Mouse (Mus musculus): ENCODE data around the gene Lpar3.

The Lpar3 gene

DNA sequence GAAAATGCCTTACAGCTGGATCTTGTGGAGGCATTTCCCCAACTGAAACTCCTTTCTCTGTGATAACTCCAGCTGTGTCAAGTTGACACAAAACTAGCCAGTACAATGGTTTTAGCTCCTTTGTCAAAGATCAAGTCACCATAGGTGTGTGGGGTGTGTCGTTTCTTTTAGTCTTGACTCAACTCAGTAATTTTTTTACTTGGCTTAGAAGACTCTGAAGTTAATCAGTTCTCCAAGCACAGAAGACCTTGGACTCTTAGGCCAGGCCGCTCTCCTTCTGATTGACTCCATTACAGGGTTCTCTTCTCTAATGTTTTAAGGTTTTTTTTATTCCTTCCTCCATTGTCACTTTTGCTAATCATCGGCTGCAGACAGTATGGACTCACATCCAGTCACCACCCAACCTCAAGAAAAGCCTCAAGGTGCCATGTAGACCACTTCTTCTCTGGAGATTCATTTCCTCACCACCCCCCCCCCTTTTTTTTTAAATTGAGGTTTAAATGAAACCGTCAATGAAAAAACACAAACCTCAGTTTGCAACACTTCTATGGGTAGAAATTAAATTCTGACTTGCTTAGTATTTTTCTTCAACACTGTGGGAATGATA lies 9.5 kb upstream of the Lpar3 start:
- DNase-seq = no peak

DNA sequence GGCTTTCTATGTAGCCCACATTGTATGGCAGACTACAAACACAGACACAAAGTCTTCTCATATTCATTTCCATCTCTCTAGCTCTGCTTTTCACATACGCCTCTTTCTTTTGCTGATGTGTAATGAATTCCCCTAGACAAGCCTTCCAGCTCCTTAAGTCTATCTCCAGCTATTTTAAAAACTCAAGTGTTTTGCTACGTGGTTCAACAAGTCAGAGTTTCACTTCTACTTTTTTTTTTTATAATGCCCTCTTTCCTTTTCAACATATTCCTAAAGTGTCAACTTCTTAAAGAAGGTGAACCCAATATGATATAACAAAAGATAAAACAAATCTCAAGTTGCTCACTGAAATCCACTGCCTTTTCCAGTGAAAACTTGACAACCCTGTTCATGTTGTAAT lies 8.8 kb upstream of the Lpar3 start:
- no peak for DNase-seq

DNA sequence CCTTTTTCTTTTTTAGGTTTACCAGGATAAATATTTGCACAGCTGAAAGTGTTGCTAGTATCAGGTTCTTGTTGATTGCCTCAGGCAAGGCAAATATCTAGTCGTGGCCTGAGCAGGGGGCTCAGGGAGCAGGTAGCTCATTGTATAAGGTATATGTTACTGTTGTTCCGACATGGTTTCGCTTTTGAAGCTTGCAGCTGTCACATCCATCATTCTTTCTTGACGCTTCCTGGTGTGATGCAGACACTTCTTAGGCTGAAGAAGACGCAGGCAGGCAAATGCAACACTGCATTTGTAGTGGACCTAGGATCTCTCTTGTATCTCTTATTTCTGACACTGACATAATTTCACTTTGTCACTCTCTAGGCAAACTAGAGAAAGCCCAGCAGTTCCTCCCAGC lies 7.4 kb upstream of the Lpar3 start:
- DNase-seq = no peak

DNA sequence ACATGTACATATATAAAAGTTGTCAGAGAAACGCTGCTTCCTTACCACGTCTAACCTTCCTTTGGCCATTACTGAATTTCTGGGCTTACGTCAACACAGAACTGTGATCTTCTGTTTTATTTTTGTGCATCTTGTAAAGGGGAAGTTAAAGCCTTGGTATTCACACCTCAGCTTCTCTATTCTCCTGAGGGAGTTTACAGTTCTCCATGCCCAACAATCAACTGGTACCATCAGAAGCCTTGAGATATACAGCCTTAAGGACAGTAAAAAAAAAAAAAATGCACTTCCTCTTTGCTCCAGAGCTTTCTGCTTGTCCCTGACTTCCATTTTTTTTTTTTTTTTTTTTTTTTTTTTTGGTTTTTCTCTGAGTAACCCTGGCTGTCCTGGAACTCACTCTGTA lies 4.2 kb upstream of the Lpar3 start:
- no peak for DNase-seq

DNA sequence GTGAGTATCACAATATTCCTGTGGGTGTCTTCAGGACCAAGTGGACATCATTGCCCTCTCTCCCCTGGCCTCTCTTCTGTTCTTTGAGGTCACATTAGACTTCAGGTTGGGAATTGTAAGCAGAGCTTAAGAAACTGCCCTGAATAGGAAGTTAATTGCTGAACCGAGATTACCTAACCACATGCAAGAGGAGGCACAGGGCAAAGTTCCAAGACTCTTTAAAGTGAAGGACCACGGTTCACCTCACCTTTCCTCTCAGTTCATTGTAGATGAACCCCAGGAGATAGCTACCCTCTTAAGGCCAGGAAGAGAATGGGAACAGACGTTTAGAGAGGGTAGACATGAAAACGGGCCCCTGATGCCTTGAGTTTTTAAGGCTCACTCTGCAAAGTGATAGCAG lies 3.5 kb downstream of the Lpar3 start:
- no peak for DNase-seq

DNA sequence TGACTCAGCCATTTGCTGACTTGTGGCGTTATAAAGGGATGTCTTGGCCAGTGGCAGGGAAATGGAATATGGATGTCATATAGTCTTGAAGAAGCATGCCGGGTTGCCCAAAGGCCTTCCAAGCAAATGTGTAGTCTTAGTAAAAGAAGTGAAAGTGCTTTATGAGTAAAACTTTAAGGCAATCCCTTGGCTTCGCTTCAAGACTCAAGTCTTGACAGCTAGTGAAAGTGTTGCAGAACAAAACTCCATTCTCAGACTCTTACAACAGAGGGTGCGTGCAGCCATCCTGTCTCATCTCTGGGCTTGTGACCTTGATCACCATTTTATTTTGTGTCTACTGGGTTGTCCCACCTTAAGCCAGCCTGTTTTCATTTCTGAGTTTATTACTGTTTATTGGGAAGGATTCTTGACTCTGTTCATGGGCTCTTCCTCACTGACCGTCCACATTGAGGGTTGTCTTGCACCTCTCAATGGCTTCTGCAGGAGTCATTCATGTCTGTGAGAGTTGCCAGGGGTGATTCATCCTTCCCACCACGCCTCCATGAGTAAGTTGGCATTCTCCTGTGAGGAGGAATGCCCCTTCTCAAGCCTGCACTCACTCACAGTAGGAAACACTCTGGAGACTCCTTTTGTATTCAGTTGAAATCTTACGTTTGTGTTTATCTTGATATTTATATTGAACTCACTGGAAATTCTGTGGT lies 4.4 kb downstream of the Lpar3 start:
- no peak for DNase-seq

DNA sequence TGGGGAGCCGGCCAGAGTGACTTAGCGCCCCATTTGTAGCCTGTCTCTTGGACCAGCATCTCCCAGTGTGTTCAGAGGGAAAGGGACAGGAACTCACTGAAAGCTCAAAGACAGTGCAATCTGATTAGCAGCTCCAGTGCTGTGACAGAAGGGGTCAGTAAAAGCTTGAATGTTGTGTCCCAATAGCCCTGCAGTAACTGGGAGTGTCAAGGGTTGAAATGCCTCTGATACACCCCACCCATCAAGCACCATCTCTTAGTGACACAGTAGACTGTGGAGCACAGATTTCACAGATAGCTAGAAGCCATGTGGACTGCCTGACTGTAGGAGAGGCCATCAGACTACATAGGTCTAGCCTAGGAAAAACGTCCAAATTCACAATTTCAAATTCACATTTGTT lies 6.7 kb downstream of the Lpar3 start:
- DNase-seq = no peak

DNA sequence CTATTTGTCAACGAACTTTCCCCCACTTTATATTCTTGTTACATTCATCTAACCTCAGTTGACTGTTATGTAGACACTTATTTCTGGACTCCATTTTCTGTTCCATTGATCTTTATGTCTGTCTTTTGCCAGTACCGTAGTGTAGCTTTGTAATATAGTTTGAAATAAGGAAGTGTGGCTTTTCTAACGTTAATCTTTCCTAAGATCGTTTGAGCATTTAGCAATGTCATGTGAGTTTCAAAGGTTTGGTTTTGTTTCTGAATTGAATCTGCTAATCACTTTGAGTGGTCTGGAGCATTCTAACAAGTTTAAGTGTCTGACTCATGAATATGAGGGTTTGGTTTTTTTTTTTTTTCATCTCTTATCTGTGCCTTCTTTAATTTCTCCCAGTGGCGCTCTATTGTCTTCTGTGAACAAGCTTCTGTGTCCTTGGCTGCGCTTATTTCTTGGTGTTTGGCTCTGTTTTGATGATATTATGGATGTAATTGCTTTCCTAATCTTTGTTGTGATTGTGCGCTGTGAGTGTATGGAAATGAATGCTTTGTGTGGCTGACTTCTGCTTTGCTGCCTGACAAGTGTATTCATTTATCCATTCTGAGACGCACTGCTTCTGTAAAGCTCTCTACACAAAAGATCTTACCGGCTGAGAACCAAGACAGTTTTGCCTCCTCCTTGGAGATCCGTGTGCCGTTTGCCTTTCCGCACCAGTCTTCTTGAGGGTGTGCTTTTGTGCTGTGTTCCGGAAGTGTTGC lies 8.0 kb downstream of the Lpar3 start:
- no peak for DNase-seq

DNA sequence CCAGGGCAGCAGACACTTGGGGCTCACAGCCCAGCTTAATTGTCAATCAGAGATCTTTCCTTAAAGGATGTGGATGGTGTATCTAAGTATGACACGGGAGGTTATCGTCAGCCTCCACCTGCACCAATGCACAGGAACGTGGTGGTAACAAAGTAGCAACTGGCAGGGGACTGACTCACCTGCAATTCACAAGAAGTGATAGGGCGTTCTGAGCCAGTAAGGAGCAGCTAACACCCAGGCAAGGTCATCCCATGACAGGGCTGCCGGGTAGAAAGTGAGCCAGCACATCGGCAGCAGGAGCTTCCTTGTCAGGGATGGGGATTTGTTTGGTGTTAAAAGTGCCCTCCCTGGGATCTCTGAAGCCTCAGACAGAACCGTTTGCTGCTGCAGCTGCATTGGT lies 11.9 kb downstream of the Lpar3 start:
- DNase-seq = no peak

DNA sequence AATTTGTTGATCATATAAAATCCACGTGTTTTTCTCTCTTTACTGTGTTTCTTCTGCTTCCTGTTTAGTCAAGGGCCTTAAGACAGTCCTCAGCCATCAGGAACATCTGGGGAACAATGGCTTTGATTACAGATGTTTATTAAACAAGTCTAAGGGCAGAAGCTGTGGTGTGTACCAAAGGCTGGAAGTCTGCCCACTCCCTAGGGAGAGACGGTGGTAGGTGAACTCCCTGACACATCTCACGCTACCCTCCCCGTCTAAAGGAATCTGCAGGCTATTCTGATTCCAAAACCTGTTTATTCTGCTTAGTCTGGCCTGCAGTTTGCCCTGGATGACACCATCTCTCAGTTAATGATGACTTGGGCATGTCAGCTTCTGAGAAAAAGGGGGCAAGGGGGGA lies 13.0 kb downstream of the Lpar3 start:
- no peak for DNase-seq

DNA sequence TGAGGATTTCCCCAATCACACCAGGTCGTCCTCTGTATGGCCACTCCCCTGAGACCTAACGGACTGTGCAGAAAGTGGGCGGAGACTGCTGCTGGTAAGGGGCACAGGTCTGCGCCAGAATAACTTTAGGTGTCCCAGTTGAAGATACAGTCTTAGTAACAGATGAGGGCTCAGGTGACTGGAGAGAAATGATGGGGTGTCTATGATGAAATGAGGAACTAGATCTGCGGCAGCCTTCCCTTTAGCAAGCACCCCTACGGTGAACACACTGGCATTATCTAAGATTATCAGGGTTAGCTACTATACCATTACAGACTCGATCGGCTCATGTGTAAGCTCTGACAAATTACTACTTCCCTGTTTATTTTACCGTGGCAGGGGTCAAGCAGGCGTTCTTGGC lies 13.8 kb downstream of the Lpar3 start:
- DNase-seq = no peak

DNA sequence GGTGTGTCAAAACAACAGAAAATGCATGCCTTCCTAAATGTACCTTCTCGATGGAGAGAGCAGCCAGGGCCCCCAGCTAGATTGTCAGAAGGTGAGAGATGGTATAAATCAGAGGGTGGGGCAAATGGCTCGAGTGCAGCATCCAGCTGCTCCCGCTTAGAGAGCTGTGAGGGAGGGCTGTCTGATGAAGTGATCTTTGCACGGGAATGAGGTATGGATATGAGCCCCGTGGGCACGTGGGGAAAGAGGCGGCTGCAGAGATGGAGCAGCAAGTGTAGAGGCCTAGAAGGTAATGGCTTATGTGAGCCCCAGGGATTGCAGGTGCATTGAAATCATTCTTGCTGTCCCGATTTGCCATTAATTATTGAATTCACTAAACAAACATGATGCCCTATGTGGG lies 15.5 kb downstream of the Lpar3 start:
- no peak for DNase-seq

DNA sequence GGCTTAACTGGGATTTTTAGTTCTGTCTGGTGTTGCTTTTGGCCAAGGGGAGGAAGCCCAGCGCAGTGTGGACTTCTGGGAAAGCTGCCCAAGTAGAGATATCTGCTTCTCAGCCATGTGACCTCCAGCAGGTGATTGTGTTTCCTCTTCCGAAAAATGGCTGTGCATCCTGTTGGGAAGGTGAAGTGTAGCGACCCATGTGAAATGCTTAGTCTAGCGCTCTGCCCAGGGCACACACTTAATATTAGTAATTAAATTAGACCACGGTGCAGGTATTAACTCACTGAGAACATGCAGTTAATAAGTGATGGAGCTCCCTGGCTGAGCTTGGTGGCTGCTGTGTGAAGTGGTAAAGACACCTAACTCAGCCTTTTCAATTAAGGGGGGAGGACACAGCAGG lies 16.9 kb downstream of the Lpar3 start:
- no peak for DNase-seq

DNA sequence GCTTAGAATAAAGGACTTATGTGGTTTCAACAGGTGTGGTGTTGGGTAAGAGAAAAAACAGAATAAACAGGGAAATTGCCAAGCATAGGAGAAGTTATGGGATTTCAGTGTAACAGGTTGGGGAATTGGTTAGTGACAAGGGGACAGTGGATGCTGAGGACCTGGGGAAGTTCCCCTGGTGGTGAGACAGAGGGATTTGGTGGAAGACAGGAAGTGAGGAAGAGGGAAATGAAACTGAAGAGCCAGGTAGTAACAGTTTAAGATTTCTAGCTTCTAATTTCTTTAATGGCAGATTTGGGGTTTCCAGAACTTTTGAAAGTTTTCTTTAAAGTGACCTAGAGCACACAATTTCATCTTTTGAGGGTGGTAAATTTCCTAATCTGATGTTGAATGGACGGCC lies 23.9 kb downstream of the Lpar3 start:
- DNase-seq = no peak

DNA sequence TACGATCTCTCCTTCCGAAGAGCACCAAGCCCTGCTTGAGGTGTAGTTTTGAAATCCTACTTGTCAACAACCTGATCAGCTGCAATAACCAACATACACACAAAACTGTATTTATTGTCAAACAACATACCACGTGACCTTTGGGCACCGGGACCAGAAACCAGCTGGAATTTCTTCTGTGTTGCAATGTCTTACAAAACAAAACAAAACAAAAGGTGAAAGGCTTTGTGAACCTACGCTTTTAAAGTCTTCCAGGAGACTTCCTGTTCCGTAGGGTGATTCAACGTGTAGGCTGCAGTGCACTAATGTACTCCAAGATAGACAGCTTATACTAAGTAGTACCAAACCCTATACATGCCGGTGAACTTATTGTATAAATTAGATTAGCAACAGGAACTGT lies 25.8 kb downstream of the Lpar3 start:
- no peak for DNase-seq

DNA sequence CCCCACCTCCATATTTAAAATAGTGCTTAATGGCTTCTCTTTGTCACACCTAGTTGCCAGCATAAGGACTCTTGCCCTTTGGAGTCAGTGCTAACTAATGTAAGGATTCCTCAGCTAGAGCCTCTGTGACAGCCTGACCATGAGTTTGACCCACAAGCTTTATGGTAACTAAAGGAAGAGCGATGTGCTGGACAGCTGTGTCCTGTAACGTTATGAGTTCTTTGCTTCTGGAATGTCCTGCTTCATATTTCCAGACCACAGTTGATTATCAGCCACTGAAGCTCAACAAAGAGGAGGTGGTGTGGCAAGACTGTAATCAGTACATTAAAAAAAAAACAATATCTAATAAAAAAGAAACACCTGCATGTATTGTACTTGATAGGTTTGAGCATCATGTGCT lies 26.2 kb downstream of the Lpar3 start:
- no peak for DNase-seq

DNA sequence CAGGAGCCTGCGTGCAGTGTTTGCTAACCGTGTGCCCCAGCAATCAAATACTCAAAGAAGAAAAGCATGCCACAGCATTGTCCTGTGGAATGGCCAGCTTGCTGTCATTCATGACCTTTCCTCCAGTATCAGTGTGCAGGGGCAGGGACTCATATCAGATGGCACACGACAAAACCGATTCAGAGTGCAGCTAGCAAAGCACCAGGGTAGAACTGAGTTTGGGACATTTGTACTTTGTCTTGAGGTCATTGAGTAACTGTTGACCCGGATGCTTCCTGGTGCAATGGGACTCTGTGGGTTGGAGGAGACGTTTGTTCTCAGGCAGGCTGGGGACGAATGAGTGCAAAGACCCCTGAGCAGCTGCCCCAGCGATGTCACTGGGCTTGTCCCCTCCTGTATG lies 29.1 kb downstream of the Lpar3 start:
- no peak for DNase-seq

DNA sequence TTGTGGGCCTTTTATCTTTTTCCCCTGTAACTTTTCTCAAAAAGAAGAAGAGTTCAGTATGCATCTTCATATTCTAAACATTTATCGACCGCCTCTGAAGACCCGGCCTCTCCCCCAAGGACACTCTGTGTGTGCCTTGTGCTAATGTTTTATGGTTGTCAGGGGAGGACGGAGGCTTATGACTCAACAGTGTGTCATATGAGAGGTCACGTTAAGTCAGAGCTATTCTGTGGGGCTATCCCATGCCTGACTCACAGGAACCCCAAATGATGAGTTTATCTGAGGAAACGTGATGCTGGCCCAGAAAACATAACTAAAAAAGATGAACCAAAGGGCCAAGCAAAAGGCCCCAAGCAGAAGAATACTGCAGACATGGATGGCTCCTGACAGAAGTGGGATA lies 31.0 kb downstream of the Lpar3 start:
- DNase-seq = no peak

DNA sequence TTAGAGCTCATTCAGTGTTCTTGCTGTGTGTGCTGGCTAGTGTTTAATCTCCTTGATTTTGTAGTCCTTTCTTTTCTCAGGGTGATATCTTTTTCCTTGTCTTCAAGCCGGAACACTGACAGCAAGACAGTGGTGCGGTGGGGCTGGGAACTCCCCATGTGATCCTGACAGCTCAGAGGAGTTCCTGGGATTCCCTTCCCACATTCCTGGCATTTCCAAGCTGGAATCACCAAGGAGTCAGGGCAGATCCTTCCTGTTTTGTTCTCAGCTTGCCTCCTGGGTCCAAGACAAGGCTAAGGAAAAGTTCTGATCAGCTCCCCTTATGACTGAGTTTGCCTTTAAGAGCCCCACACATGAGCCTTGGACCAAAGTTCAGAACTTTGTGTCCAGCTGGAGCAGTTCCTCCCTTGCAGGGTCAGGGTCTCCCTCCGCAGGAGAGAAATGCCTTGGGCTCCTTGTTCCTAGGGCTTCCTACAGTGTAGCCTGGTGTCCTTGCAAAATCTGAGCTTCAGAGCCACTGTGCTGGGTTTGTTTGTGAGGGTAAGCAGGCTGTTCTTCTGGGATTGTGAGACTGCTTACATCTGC lies 33.1 kb downstream of the Lpar3 start:
- DNase-seq = no peak

DNA sequence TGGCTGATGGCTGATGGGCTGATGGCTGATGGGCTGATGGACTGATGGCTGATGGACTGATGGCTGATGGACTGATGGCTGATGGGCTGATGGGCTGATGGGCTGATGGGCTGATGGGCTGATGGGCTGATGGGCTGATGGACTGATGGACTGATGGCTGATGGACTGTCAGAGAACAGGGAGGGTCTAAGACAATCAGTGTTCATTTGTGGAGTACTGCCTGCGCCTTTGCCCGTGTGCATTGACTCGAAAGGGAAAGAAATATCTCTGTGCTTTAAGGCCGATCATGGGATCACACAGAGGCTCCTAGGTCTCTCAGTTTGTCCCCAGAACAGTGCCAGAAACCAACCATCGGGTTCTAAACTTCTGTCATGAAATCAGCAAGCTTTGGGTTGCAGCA lies 34.4 kb downstream of the Lpar3 start:
- DNase-seq = no peak

DNA sequence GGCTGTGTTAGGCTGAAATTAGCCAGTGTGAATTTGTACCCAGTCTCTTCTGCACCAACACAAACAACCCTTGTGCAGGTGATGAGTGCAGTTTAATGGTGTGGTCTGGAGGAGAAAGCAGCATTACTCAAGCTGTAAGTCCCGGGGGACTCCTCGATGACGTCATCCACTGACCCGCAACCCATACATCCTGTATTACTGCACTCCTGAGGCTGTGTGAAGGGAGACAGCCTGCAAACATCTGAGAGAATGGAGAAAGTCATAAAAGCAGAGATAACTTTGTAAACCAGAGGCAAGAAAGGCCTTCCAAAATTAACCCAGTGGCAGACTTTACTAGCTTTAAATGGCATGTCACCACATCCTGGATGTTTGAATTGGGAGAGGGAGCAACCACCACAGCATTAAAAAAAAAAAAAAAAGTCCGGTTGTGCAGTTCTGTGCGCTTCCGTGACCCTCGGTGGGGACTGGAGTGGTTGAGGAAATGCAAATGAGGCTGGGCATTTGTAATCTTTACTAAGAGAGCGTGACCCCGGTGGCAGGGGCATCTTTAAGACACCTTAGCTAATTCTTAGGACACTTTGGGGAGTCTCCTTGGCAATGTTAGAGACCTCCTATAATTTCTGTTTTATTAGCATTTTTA lies 36.8 kb downstream of the Lpar3 start:
- no peak for DNase-seq

DNA sequence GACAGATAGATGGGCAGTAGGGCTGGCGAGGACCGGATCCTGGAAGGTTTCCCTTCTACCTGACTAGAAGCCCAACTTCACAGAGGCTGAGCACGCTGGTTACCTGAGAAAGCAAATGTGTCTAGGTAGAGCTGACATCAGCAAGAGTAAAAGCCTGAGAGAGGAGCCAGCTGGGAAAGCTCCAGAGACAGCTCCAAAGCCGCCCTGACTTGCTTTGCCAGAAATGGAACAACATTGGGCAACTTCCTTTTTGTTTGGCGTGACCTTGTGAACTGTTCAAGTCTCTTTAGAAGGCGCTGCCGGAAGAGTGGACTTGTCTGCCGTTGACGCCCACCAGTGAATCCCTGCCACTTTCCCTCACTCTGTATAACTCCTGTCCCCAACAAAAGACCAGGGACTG lies 39.4 kb downstream of the Lpar3 start:
- no peak for DNase-seq

DNA sequence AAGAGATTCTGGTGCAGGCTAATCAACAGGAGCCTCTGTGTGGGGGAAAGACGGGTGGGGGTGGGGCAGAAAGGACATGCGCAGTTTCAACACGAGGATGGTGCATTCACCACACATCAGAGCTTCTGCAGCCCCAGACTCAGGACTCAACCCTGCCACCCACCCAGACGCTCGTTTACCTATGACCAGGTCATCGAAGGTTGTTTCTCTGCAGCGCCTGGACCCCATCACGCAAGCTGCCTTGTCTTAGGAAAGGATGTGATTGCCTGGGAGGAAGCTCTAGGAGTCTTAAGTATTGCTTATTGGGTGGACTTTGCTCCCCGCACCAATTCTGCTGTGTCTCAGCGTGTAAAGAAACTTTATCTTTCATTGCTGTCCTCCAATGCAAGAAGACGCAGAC lies 40.1 kb downstream of the Lpar3 start:
- no peak for DNase-seq

DNA sequence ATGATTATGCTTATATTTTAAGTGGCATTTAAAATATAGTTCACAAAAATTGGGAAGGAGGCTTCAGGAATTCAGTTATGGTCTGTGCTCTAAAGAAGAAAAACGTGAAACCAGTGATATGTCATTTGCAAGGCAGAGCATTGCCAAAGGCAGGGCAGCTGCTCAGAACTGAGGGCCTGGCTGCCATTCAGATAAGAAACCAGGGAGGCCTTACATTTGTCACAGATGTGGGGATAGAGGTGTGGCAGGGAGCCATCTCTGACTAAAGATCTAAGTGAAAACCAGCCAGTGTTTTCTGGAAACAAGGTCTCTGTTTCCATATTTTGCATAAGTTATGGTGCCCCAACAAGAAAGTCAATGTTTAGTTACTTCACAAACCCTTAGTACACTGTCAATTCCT lies 41.8 kb downstream of the Lpar3 start:
- no peak for DNase-seq

All from cerebellum, adult 8-10 months (tissue).